Mouse (Mus musculus): ENCODE measurements around the gene Fdxacb1. TPM values are rescaled to one million over a fixed set of nuclear protein-coding genes. Genes with fewer than 3 reads are reported as not detected.

The Fdxacb1 gene
- polyA plus RNA-seq, 1 experiment from 2014 or later: 10.1 TPM

DNA sequence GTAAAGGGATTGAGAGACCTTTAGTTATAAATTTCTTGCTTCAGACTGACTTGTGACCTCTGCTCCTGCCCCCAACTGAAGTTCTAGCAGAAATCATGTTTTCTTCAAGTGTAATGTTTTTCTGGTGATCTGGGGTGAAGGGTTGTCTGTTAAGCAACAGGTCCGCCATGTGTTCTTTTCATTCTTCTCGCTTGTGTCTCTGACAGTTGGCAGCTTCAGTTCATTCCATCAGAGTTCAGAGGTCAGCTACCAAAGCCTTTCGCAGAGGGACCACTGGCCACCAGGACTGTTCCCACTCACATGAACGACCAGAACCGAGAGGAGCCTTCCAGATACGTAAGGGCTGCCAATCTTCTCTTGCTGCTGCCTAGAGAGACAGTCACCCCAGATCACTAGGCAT lies 40.4 kb downstream of the Fdxacb1 start:
- 92% methylated on average over 6 of the region's 6 CpGs for WGBS
- no peak overlapping the region for H3K9ac ChIP-seq (ENCODE audit: low read length)
- no peak for ATAC-seq
- H3K27ac ChIP-seq (ENCODE audit: low read depth, low read length): no peak overlapping the region
- H3K4me2 ChIP-seq (ENCODE audit: low read length): no peak overlapping the region
- no peaks in the 10 kb centered on the region for H3K9me3 ChIP-seq (replicated peaks; ENCODE audit: control insufficient read depth, low read length)
- H3K27me3 ChIP-seq (replicated peaks; ENCODE audit: control insufficient read depth, insufficient read depth, low read length): no peaks in the 10 kb centered on the region
- H3K36me3 ChIP-seq (ENCODE audit: control insufficient read depth, insufficient read depth, low read length): peaks cover 73% of the 10 kb centered on the region
- DNase-seq (ENCODE audit: low spot score): no peak
- no peak overlapping the region for H3K4me3 ChIP-seq (ENCODE audit: low read depth, low read length)
- no peaks in the 10 kb centered on the region for H3K4me1 ChIP-seq (ENCODE audit: control insufficient read depth, insufficient read depth, low read length)

DNA sequence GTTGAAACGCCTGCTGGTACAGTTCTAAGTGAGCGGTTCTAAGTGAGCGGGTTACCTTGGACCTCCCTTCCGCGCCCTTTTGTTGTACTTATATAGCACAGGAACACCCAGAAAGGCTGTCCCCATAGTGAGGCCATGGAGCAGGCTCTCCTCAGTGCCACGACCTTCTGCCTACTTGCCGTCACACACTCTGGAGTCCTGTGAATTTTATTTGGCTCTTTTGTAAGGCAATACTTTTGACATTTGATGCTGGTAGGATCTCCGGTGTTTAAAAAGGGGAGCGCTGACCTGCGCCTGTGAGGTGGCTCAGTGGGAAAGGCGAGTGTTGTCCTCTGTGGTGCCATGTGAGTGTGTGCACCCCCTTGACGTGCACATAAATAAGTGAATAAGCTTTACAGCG lies 41.1 kb downstream of the Fdxacb1 start:
- Histone ChIP-seq H3K4me2 (ENCODE audit: low read length) (no peak overlapping the region), H3K9ac (ENCODE audit: low read length) (no peak overlapping the region), H3K27ac (ENCODE audit: low read depth, low read length) (no peak overlapping the region), H3K36me3 (ENCODE audit: control insufficient read depth, insufficient read depth, low read length) (peaks cover 67% of the 10 kb centered on the region), H3K4me1 (ENCODE audit: control insufficient read depth, insufficient read depth, low read length) (no peaks in the 10 kb centered on the region), H3K9me3 (replicated peaks; ENCODE audit: control insufficient read depth, low read length) (no peaks in the 10 kb centered on the region), H3K4me3 (ENCODE audit: low read depth, low read length) (no peak overlapping the region), H3K27me3 (replicated peaks; ENCODE audit: control insufficient read depth, insufficient read depth, low read length) (no peaks in the 10 kb centered on the region)
- no peak for DNase-seq (ENCODE audit: low spot score)
- WGBS: 92% methylated on average over 13 of the region's 13 CpGs
- ATAC-seq: no peak

DNA sequence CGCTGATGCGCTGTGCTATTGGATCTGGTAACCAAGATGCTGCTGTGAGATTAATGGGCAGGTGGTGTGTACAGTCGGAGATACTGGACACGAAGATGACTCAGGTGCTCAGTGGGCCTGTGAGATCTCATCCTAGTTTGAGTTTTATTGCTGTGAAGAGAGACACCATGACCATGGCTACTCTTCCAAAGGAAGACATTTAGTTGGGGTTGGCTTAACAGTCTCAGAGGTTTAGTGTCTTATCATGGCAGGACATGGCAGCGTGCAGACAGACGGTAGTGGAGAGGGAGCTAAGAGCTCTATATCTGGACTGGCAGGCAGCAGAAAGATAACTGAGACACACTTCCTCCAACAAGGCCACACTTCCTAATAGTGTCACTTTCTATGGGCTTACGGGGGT lies 43.2 kb downstream of the Fdxacb1 start:
- Histone ChIP-seq H3K27me3 (replicated peaks; ENCODE audit: control insufficient read depth, insufficient read depth, low read length) (no peaks in the 10 kb centered on the region), H3K9me3 (replicated peaks; ENCODE audit: control insufficient read depth, low read length) (no peaks in the 10 kb centered on the region), H3K4me1 (ENCODE audit: control insufficient read depth, insufficient read depth, low read length) (no peaks in the 10 kb centered on the region), H3K36me3 (ENCODE audit: control insufficient read depth, insufficient read depth, low read length) (peaks cover 52% of the 10 kb centered on the region), H3K4me3 (ENCODE audit: low read depth, low read length) (no peak overlapping the region), H3K9ac (ENCODE audit: low read length) (no peak overlapping the region), H3K27ac (ENCODE audit: low read depth, low read length) (no peak overlapping the region), H3K4me2 (ENCODE audit: low read length) (no peak overlapping the region)
- WGBS: 96% methylated on average over 7 of the region's 7 CpGs
- ATAC-seq (no peak), DNase-seq (ENCODE audit: low spot score) (no peak)

DNA sequence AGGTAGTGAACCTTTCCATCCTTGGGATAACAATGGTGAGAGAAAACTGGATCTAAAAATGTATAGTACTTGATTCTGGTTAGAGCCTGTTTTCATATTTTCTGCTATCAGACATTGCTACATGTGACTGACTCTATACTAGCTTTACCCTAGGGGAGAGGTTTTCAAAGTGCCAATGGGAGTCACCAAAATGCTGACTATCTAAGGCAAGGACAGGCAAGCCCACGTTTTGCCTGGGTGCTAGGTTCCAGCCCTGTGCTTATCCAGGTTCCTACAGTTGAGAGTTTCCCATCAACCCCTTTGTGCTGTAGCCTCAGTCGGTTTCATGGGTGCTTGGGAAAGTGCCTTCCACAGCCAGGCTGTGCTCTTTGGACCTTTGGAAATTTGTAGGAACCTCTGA lies 43.7 kb downstream of the Fdxacb1 start:
- H3K4me2 ChIP-seq (ENCODE audit: low read length): no peak overlapping the region
- H3K4me3 ChIP-seq (ENCODE audit: low read depth, low read length): no peak overlapping the region
- H3K9me3 ChIP-seq (replicated peaks; ENCODE audit: control insufficient read depth, low read length): no peaks in the 10 kb centered on the region
- no peak overlapping the region for H3K27ac ChIP-seq (ENCODE audit: low read depth, low read length)
- H3K36me3 ChIP-seq (ENCODE audit: control insufficient read depth, insufficient read depth, low read length): peaks cover 50% of the 10 kb centered on the region
- DNase-seq (ENCODE audit: low spot score) (no peak), ATAC-seq (no peak)
- 88% methylated on average over 2 of the region's 2 CpGs for WGBS
- H3K9ac ChIP-seq (ENCODE audit: low read length): no peak overlapping the region
- H3K4me1 ChIP-seq (ENCODE audit: control insufficient read depth, insufficient read depth, low read length): no peaks in the 10 kb centered on the region
- H3K27me3 ChIP-seq (replicated peaks; ENCODE audit: control insufficient read depth, insufficient read depth, low read length): no peaks in the 10 kb centered on the region

DNA sequence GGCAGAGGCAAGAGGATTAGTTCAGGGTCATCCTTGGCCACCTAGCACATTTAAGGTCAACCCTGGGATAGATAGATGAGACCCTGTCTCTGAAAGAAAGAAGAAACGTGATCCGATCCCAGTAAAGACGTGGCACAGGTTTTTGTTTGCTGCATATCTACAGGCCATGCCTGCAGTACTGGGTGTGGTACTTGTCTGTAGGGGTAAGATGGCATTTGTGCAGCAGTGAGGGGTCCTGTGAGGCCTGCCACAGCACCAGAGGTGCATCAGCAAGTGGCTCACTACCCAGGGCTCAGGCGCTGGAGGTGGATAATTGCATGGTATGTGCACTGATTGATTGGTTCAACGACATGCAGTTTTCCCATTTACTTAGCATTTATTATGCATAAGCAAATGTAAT lies 45.8 kb downstream of the Fdxacb1 start:
- H3K4me1 ChIP-seq (ENCODE audit: control insufficient read depth, insufficient read depth, low read length): no peaks in the 10 kb centered on the region
- WGBS: 95% methylated on average over 5 of the region's 5 CpGs
- no peak overlapping the region for H3K27ac ChIP-seq (ENCODE audit: low read depth, low read length)
- DNase-seq (ENCODE audit: low spot score): no peak
- no peak overlapping the region for H3K9ac ChIP-seq (ENCODE audit: low read length)
- H3K9me3 ChIP-seq (replicated peaks; ENCODE audit: control insufficient read depth, low read length): no peaks in the 10 kb centered on the region
- no peak overlapping the region for H3K4me3 ChIP-seq (ENCODE audit: low read depth, low read length)
- H3K27me3 ChIP-seq (replicated peaks; ENCODE audit: control insufficient read depth, insufficient read depth, low read length): no peaks in the 10 kb centered on the region
- no peak for ATAC-seq
- no peak overlapping the region for H3K4me2 ChIP-seq (ENCODE audit: low read length)
- peaks cover 50% of the 10 kb centered on the region for H3K36me3 ChIP-seq (ENCODE audit: control insufficient read depth, insufficient read depth, low read length)

DNA sequence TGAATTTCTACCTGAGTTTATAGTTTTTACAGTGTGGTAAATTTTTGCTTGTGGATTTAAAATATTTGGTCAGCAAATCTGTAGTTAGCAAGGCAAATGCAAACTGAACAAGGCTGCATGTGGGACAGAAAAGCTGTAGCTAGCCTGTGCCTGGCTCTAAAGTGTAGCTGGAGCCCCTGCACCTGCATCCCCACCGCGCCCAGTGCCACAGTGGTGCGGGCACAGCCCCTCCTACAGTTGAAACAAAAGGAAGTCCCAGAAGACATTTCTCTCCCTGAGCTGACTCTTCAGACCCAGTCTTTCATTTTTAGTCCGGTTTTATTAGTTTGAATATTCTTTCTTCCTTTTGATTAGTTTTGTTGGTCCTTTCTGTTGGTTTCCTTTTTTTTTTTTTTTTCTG lies 47.6 kb downstream of the Fdxacb1 start:
- Histone ChIP-seq H3K9me3 (replicated peaks; ENCODE audit: control insufficient read depth, low read length) (no peaks in the 10 kb centered on the region), H3K4me2 (ENCODE audit: low read length) (no peak overlapping the region), H3K27ac (ENCODE audit: low read depth, low read length) (no peak overlapping the region), H3K27me3 (replicated peaks; ENCODE audit: control insufficient read depth, insufficient read depth, low read length) (no peaks in the 10 kb centered on the region), H3K36me3 (ENCODE audit: control insufficient read depth, insufficient read depth, low read length) (peaks cover 40% of the 10 kb centered on the region; the same call in 1 of the 2 replicates), H3K4me3 (ENCODE audit: low read depth, low read length) (no peak overlapping the region), H3K4me1 (ENCODE audit: control insufficient read depth, insufficient read depth, low read length) (no peaks in the 10 kb centered on the region), H3K9ac (ENCODE audit: low read length) (no peak overlapping the region)
- DNase-seq (ENCODE audit: low spot score) (no peak), ATAC-seq (no peak)
- 97% methylated on average over 4 of the region's 4 CpGs for WGBS

DNA sequence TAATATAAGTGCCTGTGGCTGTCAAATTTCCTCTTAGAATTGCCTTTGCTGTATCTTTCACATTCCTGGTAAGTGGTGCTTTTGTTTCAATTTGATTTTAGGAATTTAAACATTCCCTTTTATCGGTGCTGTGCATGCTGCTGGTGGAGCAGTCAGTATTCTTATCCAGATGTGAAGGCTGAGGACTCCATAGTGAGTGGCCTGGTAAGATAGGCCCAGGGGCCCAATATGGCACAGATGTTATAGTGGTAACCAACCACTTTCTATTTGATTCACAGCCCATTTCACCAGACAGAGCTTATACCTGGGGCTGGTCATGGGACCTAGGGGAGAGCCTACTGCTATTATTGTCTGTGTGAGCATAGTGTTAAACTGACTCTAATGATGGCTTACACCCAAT lies 48.5 kb downstream of the Fdxacb1 start:
- H3K27ac ChIP-seq (ENCODE audit: low read depth, low read length): no peak overlapping the region
- WGBS: 98% methylated on average over 1 of the region's 1 CpGs
- H3K9ac ChIP-seq (ENCODE audit: low read length): no peak overlapping the region
- no peak for DNase-seq (ENCODE audit: low spot score)
- no peak overlapping the region for H3K4me2 ChIP-seq (ENCODE audit: low read length)
- H3K4me1 ChIP-seq (ENCODE audit: control insufficient read depth, insufficient read depth, low read length): no peaks in the 10 kb centered on the region
- H3K9me3 ChIP-seq (replicated peaks; ENCODE audit: control insufficient read depth, low read length): no peaks in the 10 kb centered on the region
- H3K27me3 ChIP-seq (replicated peaks; ENCODE audit: control insufficient read depth, insufficient read depth, low read length): no peaks in the 10 kb centered on the region
- no peak overlapping the region for H3K4me3 ChIP-seq (ENCODE audit: low read depth, low read length)
- no peak for ATAC-seq
- peaks cover 37% of the 10 kb centered on the region; the same call in 1 of the 2 replicates for H3K36me3 ChIP-seq (ENCODE audit: control insufficient read depth, insufficient read depth, low read length)

DNA sequence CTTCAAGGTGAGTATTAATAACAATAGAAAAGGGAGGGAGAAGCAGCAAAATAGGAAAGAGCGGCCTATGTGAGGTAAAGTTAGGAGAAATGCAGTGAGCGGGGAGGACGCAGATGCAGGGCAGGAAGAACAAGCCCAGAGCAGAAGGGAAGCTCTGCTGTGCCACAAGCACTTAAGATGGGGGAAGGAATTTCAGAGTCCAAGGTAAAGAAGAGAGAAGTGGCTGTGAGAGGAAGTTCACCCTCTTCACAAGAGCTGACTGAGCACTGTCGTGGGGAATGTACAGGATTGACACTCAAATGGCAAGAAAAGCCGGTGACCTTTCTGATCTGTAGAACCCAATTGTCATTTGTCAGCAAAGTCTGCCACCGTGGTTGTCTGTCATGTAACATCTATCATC lies 50.0 kb downstream of the Fdxacb1 start:
- ATAC-seq (no peak), DNase-seq (ENCODE audit: low spot score) (no peak)
- 92% methylated on average over 6 of the region's 6 CpGs for WGBS
- Histone ChIP-seq H3K36me3 (ENCODE audit: control insufficient read depth, insufficient read depth, low read length) (peaks cover 46% of the 10 kb centered on the region), H3K9me3 (replicated peaks; ENCODE audit: control insufficient read depth, low read length) (no peaks in the 10 kb centered on the region), H3K4me1 (ENCODE audit: control insufficient read depth, insufficient read depth, low read length) (no peaks in the 10 kb centered on the region), H3K27ac (ENCODE audit: low read depth, low read length) (no peak overlapping the region), H3K4me2 (ENCODE audit: low read length) (no peak overlapping the region), H3K27me3 (replicated peaks; ENCODE audit: control insufficient read depth, insufficient read depth, low read length) (no peaks in the 10 kb centered on the region), H3K9ac (ENCODE audit: low read length) (no peak overlapping the region), H3K4me3 (ENCODE audit: low read depth, low read length) (no peak overlapping the region)

DNA sequence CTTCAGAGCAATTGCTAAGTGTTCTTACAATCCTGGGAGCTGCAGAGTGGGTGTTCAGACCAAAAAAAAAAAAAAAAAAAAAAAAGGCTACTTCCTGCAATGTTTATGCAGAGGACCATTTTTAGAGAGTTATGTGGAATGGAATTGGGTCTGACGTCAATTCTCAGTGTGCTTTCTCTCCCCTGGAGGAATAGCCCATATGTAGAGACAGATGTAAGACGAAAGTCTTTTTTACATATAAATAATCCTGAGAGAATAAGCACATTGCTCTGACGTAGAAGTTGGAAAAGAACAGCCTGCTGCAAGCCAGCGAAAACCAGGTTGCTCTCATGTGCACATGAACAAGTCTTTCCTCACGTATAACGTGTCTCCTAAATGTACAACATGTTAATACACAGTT lies 51.7 kb downstream of the Fdxacb1 start:
- Histone ChIP-seq H3K4me1 (ENCODE audit: control insufficient read depth, insufficient read depth, low read length) (no peaks in the 10 kb centered on the region), H3K9ac (ENCODE audit: low read length) (no peak overlapping the region), H3K27me3 (replicated peaks; ENCODE audit: control insufficient read depth, insufficient read depth, low read length) (no peaks in the 10 kb centered on the region), H3K9me3 (replicated peaks; ENCODE audit: control insufficient read depth, low read length) (no peaks in the 10 kb centered on the region), H3K27ac (ENCODE audit: low read depth, low read length) (no peak overlapping the region), H3K4me2 (ENCODE audit: low read length) (no peak overlapping the region), H3K4me3 (ENCODE audit: low read depth, low read length) (no peak overlapping the region), H3K36me3 (ENCODE audit: control insufficient read depth, insufficient read depth, low read length) (peaks cover 49% of the 10 kb centered on the region)
- DNase-seq (ENCODE audit: low spot score) (no peak), ATAC-seq (no peak)
- WGBS: 89% methylated on average over 6 of the region's 6 CpGs
